In genomic region chr9:62343904-62344491, GRCm38 (mm10) we compare ENCODE assay signal across 8 mouse cellular contexts. TPM values are rescaled to one million over a fixed set of nuclear protein-coding genes. Genes with fewer than 3 reads are reported as not detected.
DNase-seq lines count a peak whose midpoint lies in the region; ATAC-seq and TF ChIP-seq lines count a peak whose summit lies in the region.

No protein-coding gene starts in this region.

- intact Hi-C loops in heart, postnatal 14 days (cut with DNase I): loop anchor here (2.0 kb wide), 2 partner anchors 23 to 71 kb away; no protein-coding TSS in a partner anchor

- no peak for TF ChIP-seq CTCF in C2C12 (IDR thresholded peaks at IDR 0.05; ENCODE audit: control insufficient read depth, insufficient read depth, insufficient read length)
- no peak for TF ChIP-seq CTCF in lung, adult 2 months (IDR thresholded peaks at IDR 0.05; ENCODE audit: insufficient read depth, low read length)
- no peak for TF ChIP-seq CTCF in olfactory bulb, adult 2 months (IDR thresholded peaks at IDR 0.05; ENCODE audit: insufficient read depth, low read depth, low read length)

- peak overlapping the region; percentile 94 for H3K9ac ChIP-seq in forebrain, embryonic 12.5 days

- peaks cover 86% of the 10 kb centered on the region for H3K79me2 ChIP-seq in C2C12 (ENCODE audit: control insufficient read depth, insufficient read depth)

- peak overlapping the region; percentile 64 for H3K4me3 ChIP-seq in C2C12 (ENCODE audit: insufficient read depth, poor library complexity, severe bottlenecking)
- peak overlapping the region; percentile 89 for H3K4me3 ChIP-seq in forebrain, embryonic 12.5 days (replicated peaks)
- peak overlapping the region; percentile 96 for H3K4me3 ChIP-seq in lung, adult 2 months (replicated peaks; ENCODE audit: extremely low read depth, low read depth, low read length)
- H3K4me3 ChIP-seq in olfactory bulb, adult 2 months (ENCODE audit: insufficient read depth, low read depth, low read length): peak overlapping the region; percentile 77

- H3K79me3 ChIP-seq in C2C12 (ENCODE audit: low read depth): peaks cover 61% of the 10 kb centered on the region

- peak; percentile 37 for ATAC-seq in forebrain, embryonic 12.5 days (ENCODE audit: low FRiP score)

- peaks cover 48% of the 10 kb centered on the region for H3K4me1 ChIP-seq in forebrain, embryonic 12.5 days
- peaks cover 15% of the 10 kb centered on the region for H3K4me1 ChIP-seq in lung, adult 2 months (ENCODE audit: control insufficient read depth, insufficient read depth, low read length)
- peaks cover 21% of the 10 kb centered on the region for H3K4me1 ChIP-seq in olfactory bulb, adult 2 months (ENCODE audit: control insufficient read depth, insufficient read depth, low read length)

- H3K27me3 ChIP-seq in C2C12 (ENCODE audit: control insufficient read depth, insufficient read depth, insufficient read length): no peaks in the 10 kb centered on the region
- H3K27me3 ChIP-seq in forebrain, embryonic 12.5 days: no peaks in the 10 kb centered on the region

- peak overlapping the region; percentile 84 for H3K4me2 ChIP-seq in forebrain, embryonic 12.5 days

- WGBS in forebrain, embryonic 12.5 days: under 1% methylated on average over 52 of the region's 52 CpGs
- WGBS in lung, adult 2 months: under 1% methylated on average over 52 of the region's 52 CpGs
- WGBS in olfactory bulb, adult 2 months: under 1% methylated on average over 52 of the region's 52 CpGs

- no peaks in the 10 kb centered on the region for H3K9me3 ChIP-seq in forebrain, embryonic 12.5 days

- peaks cover 6% of the 10 kb centered on the region for H3K36me3 ChIP-seq in C2C12 (ENCODE audit: control insufficient read depth, insufficient read depth)
- no peaks in the 10 kb centered on the region; the same call in 1 of the 2 replicates for H3K36me3 ChIP-seq in forebrain, embryonic 12.5 days (replicated peaks)

- peak overlapping the region; percentile 75 for H3ac ChIP-seq in C2C12 (ENCODE audit: control insufficient read depth, insufficient read length, low read depth)

- peak overlapping the region; percentile 99 for H3K27ac ChIP-seq in forebrain, embryonic 12.5 days
- H3K27ac ChIP-seq in olfactory bulb, adult 2 months (ENCODE audit: insufficient read depth, low read depth, low read length): peak overlapping the region; percentile 100

- DNase-seq in adrenal gland, postnatal 14 days: peak; percentile 85
- peak; percentile 76 to 81 for DNase-seq in heart, postnatal 14 days
- DNase-seq in layer of hippocampus, adult 18-20 months (ENCODE audit: low spot score in 2 of 2): peak; percentile 58 to 82
- peak; percentile 80 for DNase-seq in lung, adult 2 months
- DNase-seq in thymus, postnatal 0 days (ENCODE audit: low spot score): peak; percentile 67

- peak; percentile 44 for TF ChIP-seq POLR2A in lung, adult 2 months (IDR thresholded peaks at IDR 0.05; ENCODE audit: borderline replicate concordance, extremely low read depth, low read depth, low read length)
- TF ChIP-seq POLR2A in olfactory bulb, adult 2 months (IDR thresholded peaks at IDR 0.05; ENCODE audit: insufficient read depth, low read depth, low read length): peak; percentile 25; the same call in 1 of the 2 replicates

TF ChIP-seq in C2C12, 6 proteins besides CTCF, POLR2A, EP300 and RAD21:
- TF ChIP-seq MAX (IDR thresholded peaks at IDR 0.05) (no peak), USF1 (IDR thresholded peaks at IDR 0.05; ENCODE audit: low read depth) (no peak), MYOG (IDR thresholded peaks at IDR 0.05; ENCODE audit: control insufficient read depth, extremely low read depth, insufficient read length) (no peak), CEBPB (IDR thresholded peaks at IDR 0.05; ENCODE audit: low read depth) (no peak), MYOD1 (IDR thresholded peaks at IDR 0.05; ENCODE audit: control insufficient read depth, insufficient read length, low read depth) (no peak), FOSL1 (IDR thresholded peaks at IDR 0.05; ENCODE audit: insufficient read depth, low read length, poor library complexity, severe bottlenecking) (no peak)

RNA-seq across cellular contexts. Expression of gene Anp32a, which starts 2.9 kb away (rescaled TPM):
- polyA plus RNA-seq in C2C12 (2012; fragmentation: generic; extraction: Trizol): 100.0 TPM
- total RNA-seq in adrenal gland, postnatal 14 days (2021): 379 and 408 TPM in 2 replicates
- 203 and 223 TPM in 2 replicates for polyA plus RNA-seq in forebrain, embryonic 12.5 days (2016; fragmentation: Nextera tagmentation; extraction: Ambion mirVana)
- total RNA-seq in heart, postnatal 14 days (2021): 100 to 1,000 TPM; 184 to 205 TPM
- 100 to 1,000 TPM; 318 to 326 TPM for total RNA-seq in layer of hippocampus, adult 18-20 months (2021)
- polyA plus RNA-seq in lung, adult 2 months (2012; rRNA removed): 28.9 and 58.2 TPM in 2 replicates
- 1,184 TPM in 1 of 2 replicates, not detected in the other for polyA plus RNA-seq in olfactory bulb, adult 2 months (2012; ENCODE audit: insufficient read depth, insufficient read length, low replicate concordance, missing spikeins)
- polyA plus RNA-seq in thymus, postnatal 0 days (2015; fragmentation: Nextera tagmentation; extraction: Ambion mirVana): 150 and 161 TPM in 2 replicates

Comparison
In these comparisons a context has a peak if more than half of its experiments do, and no peak if none do; other contexts are left out.
1. Peak in every context shown above with its lines: DNase-seq, ATAC-seq, H3K4me3 ChIP-seq and H3K27ac ChIP-seq.